Mouse (Mus musculus): ENCODE measurements around the gene Olfr1223. TPM values are rescaled to one million over a fixed set of nuclear protein-coding genes. Genes with fewer than 3 reads are reported as not detected.
"Not testable (repeated sequence)": the region's sequence is repeated elsewhere in the genome, so short reads cannot be mapped to it uniquely, and the experiment has no call there.

The Olfr1223 gene
- not detected in 2 replicates for polyA plus RNA-seq (2015; fragmentation: Nextera tagmentation; extraction: Ambion mirVana)

DNA sequence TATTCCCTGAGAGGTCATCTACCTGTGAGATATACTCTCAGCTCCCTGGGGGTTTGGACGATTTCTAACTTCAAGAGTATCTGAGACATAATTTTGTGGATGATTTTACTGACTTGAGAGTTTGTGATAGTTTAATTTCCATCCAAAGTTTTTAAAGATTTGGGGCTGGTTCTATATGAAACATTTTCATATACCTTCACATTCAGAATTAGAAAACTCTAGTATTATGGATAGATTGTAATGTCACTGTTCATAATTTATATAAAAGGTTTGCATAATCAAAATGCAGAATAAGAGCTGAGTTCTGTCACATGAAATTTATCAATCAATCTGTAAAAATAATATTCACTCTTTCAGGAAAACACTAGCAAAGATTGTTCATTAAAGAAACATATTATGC, at the start of gene Olfr1223:
Gene Olfr1223, minus strand, starts transcription at position 101 of the 400 bp plus-strand sequence.
- no peak within 1 kb of the TSS for H3K4me3 ChIP-seq
- H3K36me3 ChIP-seq (replicated peaks) = no peaks in the 10 kb centered on the region
- no peaks in the 10 kb centered on the region for H3K9me3 ChIP-seq
- ATAC-seq (replicated peaks) = no peak
- H3K4me2 ChIP-seq = no peak within 1 kb of the TSS
- no peaks in the 10 kb centered on the region for H3K4me1 ChIP-seq
- no peak within 1 kb of the TSS for H3K27ac ChIP-seq
- H3K9ac ChIP-seq = no peak within 1 kb of the TSS
- WGBS = 87% methylated on average over 1 of the region's 1 CpGs
- H3K27me3 ChIP-seq (replicated peaks) = no peaks in the 10 kb centered on the region

DNA sequence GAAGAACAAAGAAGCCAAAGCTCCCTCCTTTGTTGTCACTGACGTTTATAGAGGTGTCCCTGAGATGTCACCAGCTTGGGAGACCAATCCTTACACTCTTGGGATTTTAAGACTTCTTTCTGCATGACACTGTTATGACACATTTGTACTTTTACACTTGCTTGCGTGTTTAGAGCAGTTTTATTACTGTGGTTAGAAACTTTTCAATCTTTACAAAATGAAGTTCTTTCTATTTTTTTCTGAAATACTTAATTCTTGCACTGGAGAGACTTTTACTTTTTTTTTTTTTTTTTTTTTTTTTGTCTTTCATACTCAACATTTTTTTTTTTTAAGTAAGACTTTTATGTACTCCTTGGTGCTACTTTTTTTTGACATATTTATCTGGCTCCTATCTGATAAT, 48.6 kb upstream of the Olfr1223 start, which contains the start of gene Olfr1226:
Gene Olfr1226, minus strand, starts transcription at position 101 of the 400 bp plus-strand sequence.
- no peak for ATAC-seq (replicated peaks)
- no peak within 1 kb of the TSS for H3K4me2 ChIP-seq
- no peaks in the 10 kb centered on the region for H3K27me3 ChIP-seq (replicated peaks)
- no peaks in the 10 kb centered on the region for H3K9me3 ChIP-seq
- H3K27ac ChIP-seq = no peak within 1 kb of the TSS
- WGBS = 59% methylated on average over 2 of the region's 2 CpGs
- no peak within 1 kb of the TSS for H3K9ac ChIP-seq
- H3K4me3 ChIP-seq = no peak within 1 kb of the TSS
- no peaks in the 10 kb centered on the region for H3K36me3 ChIP-seq (replicated peaks)
- H3K4me1 ChIP-seq = no peaks in the 10 kb centered on the region

DNA sequence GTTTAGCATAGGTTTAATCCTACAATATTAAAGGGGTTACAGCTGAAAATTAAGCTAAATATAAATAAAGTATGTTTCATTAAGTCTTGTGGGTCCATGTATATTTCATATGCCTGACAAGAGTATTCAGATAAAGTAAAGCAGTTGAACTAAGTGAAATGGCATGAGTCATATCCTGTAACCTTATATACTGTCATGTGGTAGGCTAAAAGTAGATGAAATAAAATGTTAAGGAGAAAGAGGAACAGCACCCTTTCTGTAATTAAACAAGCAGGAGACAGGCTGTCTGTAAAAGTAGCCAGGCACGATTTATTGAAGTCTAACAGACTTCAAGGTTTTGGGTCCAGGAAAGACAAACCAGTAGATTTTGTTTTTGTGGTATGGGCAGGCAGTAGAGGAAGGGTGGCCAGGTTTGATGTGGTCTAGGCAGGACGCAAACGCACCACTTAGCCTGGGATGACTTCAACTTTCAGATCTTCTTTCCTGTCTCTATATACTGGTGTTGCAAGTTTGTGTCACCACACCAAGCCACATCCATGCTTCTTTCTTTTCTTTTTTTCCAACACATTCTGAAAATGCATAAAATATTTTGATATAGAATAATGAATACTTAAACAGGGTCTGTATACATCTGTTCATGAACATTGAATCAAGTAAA, 45.1 kb upstream of the Olfr1223 start:
- no peak overlapping the region for H3K4me2 ChIP-seq
- no peaks in the 10 kb centered on the region for H3K36me3 ChIP-seq (replicated peaks)
- no peak overlapping the region for H3K9ac ChIP-seq
- ATAC-seq (replicated peaks) = no peak
- H3K9me3 ChIP-seq = no peaks in the 10 kb centered on the region
- WGBS = 90% methylated on average over 3 of the region's 3 CpGs
- no peak overlapping the region for H3K27ac ChIP-seq
- H3K4me1 ChIP-seq = no peaks in the 10 kb centered on the region
- no peaks in the 10 kb centered on the region for H3K27me3 ChIP-seq (replicated peaks)
- no peak overlapping the region for H3K4me3 ChIP-seq

DNA sequence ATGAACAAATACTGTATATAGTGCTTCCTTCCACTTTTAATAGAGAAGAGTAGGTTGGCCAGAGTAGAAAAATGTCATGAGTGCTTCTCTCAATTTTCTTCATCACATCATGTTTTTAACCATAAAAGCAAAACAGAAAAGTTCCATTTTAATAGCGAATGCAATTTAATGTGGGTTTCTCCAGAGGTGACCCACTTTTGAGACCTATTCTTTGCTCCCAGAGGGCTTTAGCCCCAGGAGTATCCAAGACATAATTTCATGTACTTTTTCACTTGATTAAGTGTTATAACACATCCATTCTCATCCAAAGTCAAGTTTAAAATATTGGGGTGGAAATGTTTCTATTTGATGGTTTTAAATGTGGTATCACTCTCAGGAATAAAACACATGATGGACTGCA, 23.2 kb upstream of the Olfr1223 start, which contains the start of gene Olfr1225:
Gene Olfr1225, minus strand, starts transcription at position 101 of the 400 bp plus-strand sequence.
- Histone ChIP-seq H3K4me1 (no peaks in the 10 kb centered on the region), H3K9me3 (no peaks in the 10 kb centered on the region), H3K27me3 (replicated peaks) (no peaks in the 10 kb centered on the region), H3K9ac (no peak within 1 kb of the TSS), H3K36me3 (replicated peaks) (no peaks in the 10 kb centered on the region), H3K27ac (no peak within 1 kb of the TSS), H3K4me2 (no peak within 1 kb of the TSS), H3K4me3 (no peak within 1 kb of the TSS)
- 88% methylated on average over 1 of the region's 1 CpGs for WGBS
- no peak for ATAC-seq (replicated peaks)

DNA sequence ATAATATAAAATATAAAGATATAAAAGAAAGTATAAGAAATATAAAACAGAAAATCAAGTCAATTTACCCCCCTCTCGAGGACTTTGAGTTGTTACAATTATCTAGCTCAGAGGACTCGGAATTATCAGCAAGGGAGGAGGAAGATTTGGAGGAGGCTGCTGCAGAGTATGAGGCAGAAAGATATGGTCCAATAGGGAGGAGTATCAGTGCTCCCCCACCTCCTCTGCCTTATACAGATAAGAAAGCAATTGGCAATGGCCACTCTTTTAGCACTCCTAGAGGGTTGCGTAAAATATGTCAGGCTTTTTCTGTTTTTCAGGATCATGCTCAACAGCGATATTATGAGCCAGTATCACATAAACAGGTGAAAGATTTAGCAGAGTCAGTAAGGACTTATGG, 13.4 kb upstream of the Olfr1223 start:
- not testable (repeated sequence) for H3K27ac ChIP-seq; H3K4me3 ChIP-seq; H3K9ac ChIP-seq; H3K4me2 ChIP-seq; ATAC-seq (replicated peaks); H3K36me3 ChIP-seq (replicated peaks); H3K4me1 ChIP-seq; H3K9me3 ChIP-seq; H3K27me3 ChIP-seq (replicated peaks)
- 91% methylated on average over 4 of the region's 4 CpGs for WGBS

DNA sequence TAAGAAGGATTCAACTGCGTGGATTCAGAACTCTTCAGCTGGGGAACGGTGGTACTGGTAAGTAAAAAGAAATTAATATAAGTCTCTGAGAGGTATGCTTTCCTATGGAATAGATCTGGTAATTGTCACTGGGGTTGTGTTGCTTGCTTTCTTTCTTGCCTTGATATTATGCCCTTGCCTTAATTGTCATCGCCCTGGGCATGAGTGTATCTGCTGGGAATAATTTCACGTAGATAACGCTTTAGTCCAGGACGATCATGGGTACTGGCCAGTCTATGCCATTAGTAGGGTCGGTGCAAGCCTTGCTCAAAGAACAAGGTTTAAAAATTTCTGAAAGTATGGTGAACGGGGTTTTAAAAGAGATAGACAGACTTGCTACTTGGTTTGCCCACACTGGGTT, 12.6 kb upstream of the Olfr1223 start, which contains the start of gene Olfr1224-ps1:
Gene Olfr1224-ps1, minus strand, starts transcription at position 101 of the 400 bp plus-strand sequence.
- not testable (repeated sequence) for H3K4me1 ChIP-seq; H3K36me3 ChIP-seq (replicated peaks); ATAC-seq (replicated peaks); H3K4me3 ChIP-seq; H3K4me2 ChIP-seq; H3K27me3 ChIP-seq (replicated peaks); H3K9ac ChIP-seq; H3K27ac ChIP-seq; H3K9me3 ChIP-seq
- WGBS = 96% methylated on average over 8 of the region's 8 CpGs

DNA sequence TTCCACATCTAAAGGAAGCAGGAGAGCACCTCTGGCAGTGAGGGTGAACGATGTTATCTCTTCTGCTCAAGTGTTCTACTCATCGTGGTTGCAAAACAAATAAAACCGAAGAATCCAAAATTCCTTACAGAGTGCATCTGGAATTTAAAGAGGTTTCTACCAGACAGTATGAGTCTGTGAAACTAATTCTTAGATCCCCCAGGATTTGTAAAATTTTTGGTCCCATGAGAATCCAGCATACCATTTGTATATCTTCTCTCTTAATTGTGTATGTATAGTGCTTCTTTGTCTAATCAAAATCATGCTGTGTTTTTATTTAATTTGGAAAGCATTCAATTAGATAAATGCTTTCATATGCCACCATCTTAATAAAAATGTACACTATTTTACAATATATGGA, 18.4 kb downstream of the Olfr1223 start, which contains the start of gene Olfr1222:
Gene Olfr1222, minus strand, starts transcription at position 101 of the 400 bp plus-strand sequence.
- Histone ChIP-seq H3K4me3 (no peak within 1 kb of the TSS), H3K36me3 (replicated peaks) (no peaks in the 10 kb centered on the region), H3K27ac (no peak within 1 kb of the TSS), H3K9ac (no peak within 1 kb of the TSS), H3K9me3 (no peaks in the 10 kb centered on the region), H3K27me3 (replicated peaks) (no peaks in the 10 kb centered on the region), H3K4me2 (no peak within 1 kb of the TSS), H3K4me1 (no peaks in the 10 kb centered on the region)
- 78% methylated on average over 3 of the region's 3 CpGs for WGBS
- no peak for ATAC-seq (replicated peaks)

DNA sequence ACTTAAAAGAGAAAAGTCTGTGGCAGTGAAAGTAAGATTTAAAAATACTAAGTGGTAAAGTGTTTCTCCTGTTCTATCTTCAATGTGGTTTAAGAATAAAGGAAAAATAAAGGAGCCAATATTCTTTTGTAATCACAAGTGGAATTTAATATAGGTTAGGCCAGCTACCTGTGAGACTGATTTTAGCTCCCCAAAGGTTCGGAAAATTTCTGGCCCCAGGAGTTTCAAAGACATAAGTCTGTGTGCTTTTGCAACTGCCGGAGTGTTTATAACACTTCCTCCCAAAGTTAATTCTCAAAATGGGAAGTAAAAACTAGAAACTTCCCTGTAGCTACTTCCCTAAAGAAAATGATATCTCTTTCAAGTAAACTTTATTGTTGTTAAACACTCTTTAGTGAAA, 34.2 kb downstream of the Olfr1223 start, which contains the start of gene Olfr1221:
Gene Olfr1221, minus strand, starts transcription at position 101 of the 400 bp plus-strand sequence.
- Histone ChIP-seq H3K9ac (no peak within 1 kb of the TSS), H3K4me3 (no peak within 1 kb of the TSS), H3K27me3 (replicated peaks) (no peaks in the 10 kb centered on the region), H3K9me3 (no peaks in the 10 kb centered on the region), H3K27ac (no peak within 1 kb of the TSS), H3K36me3 (replicated peaks) (no peaks in the 10 kb centered on the region), H3K4me1 (no peaks in the 10 kb centered on the region), H3K4me2 (no peak within 1 kb of the TSS)
- WGBS = 90% methylated on average over 2 of the region's 2 CpGs
- no peak for ATAC-seq (replicated peaks)

DNA sequence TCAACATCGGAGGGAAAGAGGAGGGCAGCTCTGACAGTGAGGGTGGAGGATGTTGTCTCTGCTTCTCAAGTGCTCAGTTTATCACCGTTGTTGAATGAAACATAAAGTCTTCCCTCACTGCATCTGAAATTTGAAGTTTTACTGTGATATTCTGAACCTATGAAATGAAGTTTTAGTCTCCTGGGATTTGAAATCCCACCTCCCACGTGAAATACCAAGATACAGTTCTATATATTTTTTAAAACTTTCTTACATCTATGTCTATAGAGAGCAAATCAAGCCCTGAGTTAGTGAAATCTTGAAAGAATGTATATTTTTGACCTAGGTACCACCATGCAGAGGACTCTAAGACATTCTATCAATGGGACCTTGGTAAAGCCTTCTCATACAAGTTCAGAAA, 44.6 kb downstream of the Olfr1223 start, which contains the start of gene Olfr1220:
Gene Olfr1220, minus strand, starts transcription at position 101 of the 400 bp plus-strand sequence.
- Histone ChIP-seq H3K4me1 (no peaks in the 10 kb centered on the region), H3K4me2 (no peak within 1 kb of the TSS), H3K27ac (no peak within 1 kb of the TSS), H3K36me3 (replicated peaks) (no peaks in the 10 kb centered on the region), H3K9ac (no peak within 1 kb of the TSS), H3K9me3 (no peaks in the 10 kb centered on the region), H3K4me3 (no peak within 1 kb of the TSS), H3K27me3 (replicated peaks) (no peaks in the 10 kb centered on the region)
- no peak for ATAC-seq (replicated peaks)
- 79% methylated on average over 3 of the region's 3 CpGs for WGBS

DNA sequence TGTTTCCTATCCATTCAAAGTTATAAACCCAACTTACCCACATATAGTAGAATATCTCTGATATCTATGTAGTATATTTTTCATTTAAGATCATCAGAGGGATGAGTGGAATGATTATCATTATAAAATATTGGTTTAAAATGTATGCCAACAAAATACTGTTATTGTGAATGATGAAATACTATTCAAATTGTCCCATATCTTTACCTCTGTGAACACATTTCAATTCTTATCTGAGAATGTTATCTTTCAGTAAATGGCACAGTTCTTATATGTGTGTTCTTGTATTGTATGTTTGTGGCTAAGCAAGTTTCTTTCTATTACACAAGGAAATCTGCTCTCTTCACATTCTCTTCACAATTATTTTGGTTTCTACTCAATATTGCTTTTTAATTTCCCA, 45.7 kb downstream of the Olfr1223 start:
- H3K4me1 ChIP-seq = no peaks in the 10 kb centered on the region
- no peak for ATAC-seq (replicated peaks)
- H3K9ac ChIP-seq = no peak overlapping the region
- no peak overlapping the region for H3K27ac ChIP-seq
- H3K4me2 ChIP-seq = no peak overlapping the region
- no peaks in the 10 kb centered on the region for H3K27me3 ChIP-seq (replicated peaks)
- no peaks in the 10 kb centered on the region for H3K36me3 ChIP-seq (replicated peaks)
- no peak overlapping the region for H3K4me3 ChIP-seq
- H3K9me3 ChIP-seq = no peaks in the 10 kb centered on the region

DNA sequence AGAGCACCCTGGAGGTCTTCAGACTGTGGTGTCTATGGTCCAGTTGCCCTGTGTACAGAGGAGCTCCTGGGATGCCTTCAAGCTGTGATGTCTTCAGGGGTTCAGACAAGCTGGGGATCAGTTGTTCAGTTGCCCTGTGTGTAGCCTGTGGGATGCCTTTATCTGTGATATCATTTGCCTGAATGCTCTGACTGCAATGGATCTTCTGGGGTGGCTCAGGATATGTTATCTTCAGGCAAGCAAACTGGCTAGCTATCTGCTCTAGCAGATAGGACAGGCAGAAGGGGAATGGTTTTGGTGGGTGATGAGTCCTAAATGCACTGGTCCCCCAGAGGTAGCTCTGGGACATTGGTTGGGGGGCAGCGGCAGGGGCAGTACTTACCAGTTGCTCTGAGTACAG, 57.5 kb downstream of the Olfr1223 start:
- Histone ChIP-seq H3K4me2 (no peak overlapping the region), H3K27ac (no peak overlapping the region), H3K27me3 (replicated peaks) (no peaks in the 10 kb centered on the region), H3K36me3 (replicated peaks) (no peaks in the 10 kb centered on the region), H3K4me3 (no peak overlapping the region), H3K4me1 (no peaks in the 10 kb centered on the region), H3K9ac (no peak overlapping the region), H3K9me3 (no peaks in the 10 kb centered on the region)
- ATAC-seq (replicated peaks) = no peak
- 100% methylated on average over 1 of the region's 1 CpGs for WGBS

All from midbrain, embryonic 15.5 days (tissue).